Mouse (Mus musculus): ENCODE data around the gene Gh. TPM values are rescaled to one million over a fixed set of nuclear protein-coding genes. Genes with fewer than 3 reads are reported as not detected.

The Gh gene
- polyA plus RNA-seq, 1 experiment from 2014 or later: not detected

DNA sequence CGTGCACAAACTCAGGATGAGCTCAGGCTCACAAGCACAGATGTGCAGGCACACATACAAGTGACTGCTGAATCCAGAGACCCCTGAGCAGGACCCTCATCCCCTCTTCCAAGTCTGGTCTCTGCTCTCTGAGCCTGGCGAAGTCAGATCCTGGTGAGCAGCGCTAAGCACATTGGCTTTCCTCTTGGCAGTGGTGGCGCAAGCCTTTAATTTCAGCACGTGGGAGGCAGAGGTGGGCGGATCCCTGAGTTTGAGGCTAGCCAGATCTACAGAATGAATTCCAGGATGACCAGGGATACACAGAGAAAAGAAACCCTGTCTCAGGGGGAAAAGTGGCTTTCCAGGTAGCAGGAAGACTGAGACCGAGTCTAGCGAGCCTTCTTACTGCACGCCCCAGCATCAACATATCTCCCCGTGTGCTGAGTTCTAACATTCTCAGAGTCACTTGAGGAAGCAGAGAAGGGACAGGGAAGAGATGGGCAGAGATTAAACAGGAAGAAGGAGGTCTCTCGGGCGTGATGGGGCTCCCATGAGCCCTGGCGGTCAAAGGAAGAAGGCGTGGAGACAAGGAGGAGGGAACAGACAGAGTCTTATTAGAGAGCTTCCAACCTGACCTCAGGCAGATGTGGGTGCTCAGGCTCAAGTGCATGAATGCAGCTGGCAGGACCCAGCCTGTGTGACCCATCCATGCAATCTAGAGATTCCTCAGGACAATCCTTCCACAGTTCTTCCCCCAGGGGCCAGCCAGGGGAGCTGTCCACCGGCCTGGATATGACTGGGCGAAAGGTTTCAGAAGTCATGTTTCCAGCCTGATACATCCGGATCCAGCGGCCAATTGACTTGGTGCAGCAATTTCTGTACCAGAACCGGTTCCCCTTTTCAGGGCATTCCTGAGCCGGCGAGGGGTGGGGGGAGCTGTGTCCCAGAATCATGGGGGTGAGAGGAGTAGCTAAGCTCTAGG is 17.0 kb upstream of the Gh start:
- no peaks in the 10 kb centered on the region; the same call in 1 of the 2 replicates for H3K4me1 ChIP-seq (replicated peaks; ENCODE audit: control insufficient read depth, insufficient read depth, low read length)
- ATAC-seq (replicated peaks; ENCODE audit: low FRiP score) (no peak), DNase-seq (ENCODE audit: low spot score) (no peak)
- no peaks in the 10 kb centered on the region for H3K36me3 ChIP-seq (ENCODE audit: control insufficient read depth, insufficient read depth, low read length)
- H3K4me3 ChIP-seq (ENCODE audit: low read depth, low read length): no peak overlapping the region
- WGBS: 78% methylated on average over 21 of the region's 21 CpGs
- H3K27me3 ChIP-seq (ENCODE audit: control insufficient read depth, insufficient read depth, low read length): no peaks in the 10 kb centered on the region
- no peaks in the 10 kb centered on the region for H3K9me3 ChIP-seq (ENCODE audit: control insufficient read depth, low read length)
- H3K4me2 ChIP-seq (ENCODE audit: low read depth, low read length, severe bottlenecking): no peak overlapping the region
- H3K9ac ChIP-seq (ENCODE audit: low read length): no peak overlapping the region
- no peak overlapping the region for H3K27ac ChIP-seq (ENCODE audit: low read depth, low read length)

DNA sequence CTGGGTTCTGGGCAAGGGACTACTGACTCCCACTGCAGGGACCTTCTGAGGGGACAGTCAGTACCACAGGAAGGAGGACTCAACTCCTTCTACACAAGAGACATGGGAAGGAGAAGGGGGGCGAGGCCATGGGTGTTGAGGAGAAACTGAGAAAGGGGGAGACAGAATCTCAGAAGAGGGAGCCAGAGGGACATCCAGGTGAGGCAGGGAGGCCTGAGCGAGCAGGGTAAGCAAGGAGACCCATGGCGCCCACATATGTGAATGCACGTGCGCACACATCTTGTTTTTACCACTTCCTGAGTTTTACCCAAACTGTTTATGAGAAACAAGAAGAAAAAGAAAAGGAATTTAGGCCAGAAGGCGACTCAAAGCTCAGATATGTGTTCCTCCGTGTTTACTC is 16.1 kb upstream of the Gh start:
- no peak for DNase-seq (ENCODE audit: low spot score)
- H3K4me1 ChIP-seq (replicated peaks; ENCODE audit: control insufficient read depth, insufficient read depth, low read length): no peaks in the 10 kb centered on the region; the same call in 1 of the 2 replicates

DNA sequence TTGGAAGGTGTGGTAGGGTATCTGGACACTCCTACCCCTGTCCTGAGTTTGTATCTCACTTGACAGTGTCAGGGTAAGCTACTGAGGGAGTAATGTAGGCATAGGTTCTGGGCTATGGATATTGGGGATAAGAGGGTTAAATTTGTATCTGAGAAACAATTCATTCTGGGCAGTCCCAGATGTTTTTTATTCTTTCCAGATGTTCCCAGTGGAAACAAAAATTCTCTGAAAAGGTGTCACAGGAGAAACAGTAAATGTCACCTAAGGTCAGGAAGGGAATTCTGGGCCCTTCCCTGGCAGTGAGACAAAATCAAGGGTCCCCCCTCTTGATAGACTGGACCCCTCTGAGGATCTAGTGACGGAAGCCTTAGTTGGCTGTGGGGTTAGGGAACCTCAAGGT is 14.8 kb upstream of the Gh start:
- 71% methylated on average over 1 of the region's 1 CpGs for WGBS
- Histone ChIP-seq H3K9me3 (ENCODE audit: control insufficient read depth, low read length) (no peaks in the 10 kb centered on the region), H3K27me3 (ENCODE audit: control insufficient read depth, insufficient read depth, low read length) (no peaks in the 10 kb centered on the region), H3K9ac (ENCODE audit: low read length) (no peak overlapping the region), H3K4me3 (ENCODE audit: low read depth, low read length) (no peak overlapping the region), H3K4me1 (replicated peaks; ENCODE audit: control insufficient read depth, insufficient read depth, low read length) (no peaks in the 10 kb centered on the region; the same call in 1 of the 2 replicates), H3K27ac (ENCODE audit: low read depth, low read length) (no peak overlapping the region), H3K36me3 (ENCODE audit: control insufficient read depth, insufficient read depth, low read length) (no peaks in the 10 kb centered on the region), H3K4me2 (ENCODE audit: low read depth, low read length, severe bottlenecking) (no peak overlapping the region)
- DNase-seq (ENCODE audit: low spot score) (no peak), ATAC-seq (replicated peaks; ENCODE audit: low FRiP score) (no peak)

More for the DNA sequence above, 16.1 kb upstream of the Gh start:
- no peak overlapping the region for H3K4me2 ChIP-seq (ENCODE audit: low read depth, low read length, severe bottlenecking)
- H3K9ac ChIP-seq (ENCODE audit: low read length): no peak overlapping the region
- 84% methylated on average over 7 of the region's 7 CpGs for WGBS
- ATAC-seq (replicated peaks; ENCODE audit: low FRiP score): no peak
- no peak overlapping the region for H3K27ac ChIP-seq (ENCODE audit: low read depth, low read length)
- H3K36me3 ChIP-seq (ENCODE audit: control insufficient read depth, insufficient read depth, low read length): no peaks in the 10 kb centered on the region
- no peaks in the 10 kb centered on the region for H3K9me3 ChIP-seq (ENCODE audit: control insufficient read depth, low read length)
- H3K4me3 ChIP-seq (ENCODE audit: low read depth, low read length): no peak overlapping the region
- no peaks in the 10 kb centered on the region for H3K27me3 ChIP-seq (ENCODE audit: control insufficient read depth, insufficient read depth, low read length)

DNA sequence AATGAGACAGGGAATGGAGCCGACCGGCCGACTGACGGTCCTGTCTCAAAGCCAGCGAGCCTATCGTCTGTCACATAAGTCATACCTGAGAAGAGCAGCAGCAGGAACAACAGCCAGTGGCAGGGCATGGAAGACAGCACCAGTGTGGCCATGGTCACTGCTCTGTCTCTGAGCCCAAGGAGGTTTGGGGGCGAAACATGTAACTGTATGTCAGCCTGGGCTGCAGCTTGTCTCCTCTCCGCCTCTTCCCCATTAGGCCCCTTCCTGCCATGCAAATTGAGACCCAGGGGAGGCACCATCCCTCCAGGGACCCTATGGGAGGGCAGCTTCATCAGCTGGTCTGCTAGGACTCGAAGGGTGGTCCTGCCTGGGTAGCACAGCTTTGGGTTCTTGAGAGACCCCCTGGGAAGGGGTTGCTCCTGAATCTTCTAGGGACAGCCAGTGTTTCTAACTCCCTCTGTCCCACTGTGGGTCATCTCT is 12.7 kb upstream of the Gh start, which contains the start of gene Cd79b:
Gene Cd79b, minus strand, starts transcription at position 430 of the 480 bp plus-strand sequence.
- no peak within 1 kb of the TSS for H3K4me2 ChIP-seq (ENCODE audit: low read depth, low read length, severe bottlenecking)
- DNase-seq (ENCODE audit: low spot score) (no peak), ATAC-seq (replicated peaks; ENCODE audit: low FRiP score) (no peak)
- H3K9ac ChIP-seq (ENCODE audit: low read length): no peak within 1 kb of the TSS
- WGBS: 78% methylated on average over 9 of the region's 9 CpGs
- no peaks in the 10 kb centered on the region for H3K27me3 ChIP-seq (ENCODE audit: control insufficient read depth, insufficient read depth, low read length)
- no peak within 1 kb of the TSS for H3K27ac ChIP-seq (ENCODE audit: low read depth, low read length)
- no peaks in the 10 kb centered on the region for H3K36me3 ChIP-seq (ENCODE audit: control insufficient read depth, insufficient read depth, low read length)
- H3K9me3 ChIP-seq (ENCODE audit: control insufficient read depth, low read length): no peaks in the 10 kb centered on the region
- no peak within 1 kb of the TSS for H3K4me3 ChIP-seq (ENCODE audit: low read depth, low read length)
- no peaks in the 10 kb centered on the region; the same call in 1 of the 2 replicates for H3K4me1 ChIP-seq (replicated peaks; ENCODE audit: control insufficient read depth, insufficient read depth, low read length)

DNA sequence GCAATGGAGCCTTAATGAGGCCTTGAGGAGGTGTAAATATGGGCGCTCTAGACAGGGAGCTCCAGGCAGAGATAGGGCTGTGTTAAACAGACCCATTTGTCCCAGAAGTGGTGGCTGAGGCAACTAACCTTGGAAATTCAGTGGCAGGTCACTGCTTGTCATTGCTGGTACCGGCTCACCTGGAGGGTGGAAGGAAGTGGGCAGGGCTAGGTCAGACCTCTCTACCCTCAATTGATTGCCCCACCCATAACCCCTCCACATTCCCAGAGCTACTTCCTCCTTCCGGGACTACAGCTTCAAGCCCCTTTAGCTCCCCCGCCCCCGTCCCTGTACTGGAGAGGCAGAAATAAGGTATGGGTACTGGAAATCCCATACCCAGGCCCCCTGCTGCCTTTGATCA is 11.9 kb upstream of the Gh start:
- no peaks in the 10 kb centered on the region for H3K36me3 ChIP-seq (ENCODE audit: control insufficient read depth, insufficient read depth, low read length)
- WGBS: 84% methylated on average over 5 of the region's 5 CpGs
- no peak overlapping the region for H3K4me3 ChIP-seq (ENCODE audit: low read depth, low read length)
- no peaks in the 10 kb centered on the region for H3K27me3 ChIP-seq (ENCODE audit: control insufficient read depth, insufficient read depth, low read length)
- no peaks in the 10 kb centered on the region for H3K9me3 ChIP-seq (ENCODE audit: control insufficient read depth, low read length)
- ATAC-seq (replicated peaks; ENCODE audit: low FRiP score) (no peak), DNase-seq (ENCODE audit: low spot score) (no peak)
- no peak overlapping the region for H3K4me2 ChIP-seq (ENCODE audit: low read depth, low read length, severe bottlenecking)
- no peak overlapping the region for H3K27ac ChIP-seq (ENCODE audit: low read depth, low read length)
- no peak overlapping the region for H3K9ac ChIP-seq (ENCODE audit: low read length)
- no peaks in the 10 kb centered on the region; the same call in 1 of the 2 replicates for H3K4me1 ChIP-seq (replicated peaks; ENCODE audit: control insufficient read depth, insufficient read depth, low read length)

DNA sequence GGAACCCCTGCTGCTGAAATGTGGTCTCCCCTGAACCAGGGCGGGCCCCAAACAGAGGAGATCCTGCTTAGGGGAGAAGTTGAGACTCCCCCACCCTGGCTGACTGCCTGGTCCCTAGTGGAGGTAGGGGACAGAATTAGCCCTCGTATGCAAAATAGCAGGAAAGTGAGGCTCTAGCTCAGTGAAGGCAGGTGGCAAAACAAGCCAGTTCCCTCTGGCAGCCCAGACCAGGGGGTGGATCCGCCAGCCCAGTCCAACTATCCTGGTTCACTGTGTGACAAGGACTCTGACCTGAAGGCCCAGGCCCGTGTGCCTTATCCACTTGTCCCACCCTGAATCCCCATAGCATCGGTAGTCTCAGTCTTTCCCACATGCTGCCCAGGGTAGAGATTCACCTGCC is 8.5 kb upstream of the Gh start:
- WGBS: 78% methylated on average over 5 of the region's 5 CpGs
- no peak overlapping the region for H3K4me2 ChIP-seq (ENCODE audit: low read depth, low read length, severe bottlenecking)
- H3K27me3 ChIP-seq (ENCODE audit: control insufficient read depth, insufficient read depth, low read length): no peaks in the 10 kb centered on the region
- H3K9me3 ChIP-seq (ENCODE audit: control insufficient read depth, low read length): no peaks in the 10 kb centered on the region
- H3K36me3 ChIP-seq (ENCODE audit: control insufficient read depth, insufficient read depth, low read length): no peaks in the 10 kb centered on the region
- ATAC-seq (replicated peaks; ENCODE audit: low FRiP score) (no peak), DNase-seq (ENCODE audit: low spot score) (no peak)
- no peak overlapping the region for H3K9ac ChIP-seq (ENCODE audit: low read length)
- H3K27ac ChIP-seq (ENCODE audit: low read depth, low read length): no peak overlapping the region
- no peak overlapping the region for H3K4me3 ChIP-seq (ENCODE audit: low read depth, low read length)
- no peaks in the 10 kb centered on the region; the same call in 1 of the 2 replicates for H3K4me1 ChIP-seq (replicated peaks; ENCODE audit: control insufficient read depth, insufficient read depth, low read length)

DNA sequence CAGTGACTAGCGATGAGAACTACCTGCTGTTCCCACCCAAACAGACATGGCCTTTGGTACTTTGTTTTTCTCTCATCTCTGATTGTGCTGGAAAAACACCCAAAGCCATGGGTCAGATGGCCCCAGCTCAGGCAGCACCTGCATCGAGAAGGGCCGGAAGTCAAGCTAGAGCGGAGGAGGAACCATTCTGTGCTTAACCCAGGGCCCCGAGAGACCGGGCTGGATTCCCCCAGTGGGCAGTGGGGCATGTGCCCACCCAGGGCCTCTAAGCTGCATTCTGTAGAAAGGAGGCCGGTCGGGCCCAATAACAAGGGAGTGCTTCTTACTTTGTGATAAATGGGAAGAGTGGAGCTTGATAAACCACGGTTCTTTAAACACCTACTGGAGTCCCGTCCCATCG is 6.5 kb upstream of the Gh start:
- WGBS: 84% methylated on average over 11 of the region's 11 CpGs
- Histone ChIP-seq H3K27ac (ENCODE audit: low read depth, low read length) (no peak overlapping the region), H3K27me3 (ENCODE audit: control insufficient read depth, insufficient read depth, low read length) (no peaks in the 10 kb centered on the region), H3K36me3 (ENCODE audit: control insufficient read depth, insufficient read depth, low read length) (no peaks in the 10 kb centered on the region), H3K9ac (ENCODE audit: low read length) (no peak overlapping the region), H3K4me3 (ENCODE audit: low read depth, low read length) (no peak overlapping the region), H3K4me2 (ENCODE audit: low read depth, low read length, severe bottlenecking) (no peak overlapping the region), H3K9me3 (ENCODE audit: control insufficient read depth, low read length) (no peaks in the 10 kb centered on the region), H3K4me1 (replicated peaks; ENCODE audit: control insufficient read depth, insufficient read depth, low read length) (no peaks in the 10 kb centered on the region)
- ATAC-seq (replicated peaks; ENCODE audit: low FRiP score) (no peak), DNase-seq (ENCODE audit: low spot score) (no peak)

DNA sequence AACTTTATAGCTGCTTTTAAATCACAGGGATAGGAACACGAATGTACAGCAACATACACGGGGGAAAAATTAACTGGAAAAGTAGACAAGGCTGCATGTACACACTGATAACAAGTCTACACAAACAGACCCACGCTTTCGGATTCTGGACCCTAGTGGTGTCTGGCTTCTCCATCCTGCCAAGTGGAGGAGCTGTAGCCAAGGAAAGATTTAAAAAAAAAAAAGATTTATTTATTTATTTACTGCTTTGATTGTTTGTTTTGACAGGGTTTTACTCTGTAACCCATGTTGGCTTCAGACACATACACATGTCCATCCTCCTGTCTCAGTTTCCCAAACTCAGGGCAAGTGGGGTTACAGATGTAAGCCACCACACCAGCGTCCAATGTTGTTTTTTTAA is 5.8 kb upstream of the Gh start:
- Histone ChIP-seq H3K9me3 (ENCODE audit: control insufficient read depth, low read length) (no peaks in the 10 kb centered on the region), H3K4me2 (ENCODE audit: low read depth, low read length, severe bottlenecking) (no peak overlapping the region), H3K27ac (ENCODE audit: low read depth, low read length) (no peak overlapping the region), H3K4me3 (ENCODE audit: low read depth, low read length) (no peak overlapping the region), H3K4me1 (replicated peaks; ENCODE audit: control insufficient read depth, insufficient read depth, low read length) (no peaks in the 10 kb centered on the region), H3K27me3 (ENCODE audit: control insufficient read depth, insufficient read depth, low read length) (no peaks in the 10 kb centered on the region), H3K36me3 (ENCODE audit: control insufficient read depth, insufficient read depth, low read length) (no peaks in the 10 kb centered on the region), H3K9ac (ENCODE audit: low read length) (no peak overlapping the region)
- ATAC-seq (replicated peaks; ENCODE audit: low FRiP score) (no peak), DNase-seq (ENCODE audit: low spot score) (no peak)
- 84% methylated on average over 5 of the region's 5 CpGs for WGBS

Data from forebrain, embryonic 11.5 days (tissue).